Mouse (Mus musculus) embryonic facial prominence, embryonic 15.5 days (tissue): Measurements from ENCODE around the gene Slc3a1. TPM values are rescaled to one million over a fixed set of nuclear protein-coding genes. Genes with fewer than 3 reads are reported as not detected.

ENCODE experiments used
- ATAC-seq: fragments of 200-750 bp; cut with Nextera tagmentation; 2 replicates; pipeline ENCODE4 v1.8.0; 2017; ENCODE audit warnings: low read depth, moderate TSS enrichment; ENCODE audit not compliant: insufficient number of reproducible peaks, low FRiP score, low TSS enrichment
- H3K27ac ChIP-seq: fragments of 300-500 bp; sonication (generic); replicated peaks from 2 replicates; pipeline ENCODE4 v1.5.1; 2015; ENCODE audit warnings: mild to moderate bottlenecking, inconsistent platforms
- H3K27me3 ChIP-seq: fragments of 300-500 bp; sonication (generic); 2 replicates; pipeline ENCODE4 v1.6.1; 2015; ENCODE audit warnings: inconsistent platforms
- H3K36me3 ChIP-seq: fragments of 300-500 bp; sonication (generic); 2 replicates; pipeline ENCODE4 v1.6.1; 2015; ENCODE audit warnings: mild to moderate bottlenecking, inconsistent platforms
- H3K4me1 ChIP-seq: fragments of 300-500 bp; sonication (generic); 2 replicates; pipeline ENCODE4 v1.6.1; 2015; ENCODE audit warnings: inconsistent platforms
- H3K4me2 ChIP-seq: fragments of 300-500 bp; sonication (generic); replicated peaks from 2 replicates; pipeline ENCODE4 v1.6.1; 2015; ENCODE audit warnings: mild to moderate bottlenecking, inconsistent platforms
- H3K4me3 ChIP-seq: fragments of 300-500 bp; sonication (generic); replicated peaks from 2 replicates; pipeline ENCODE4 v1.5.1; 2015; ENCODE audit warnings: mild to moderate bottlenecking, inconsistent platforms
- H3K9ac ChIP-seq: fragments of 300-500 bp; sonication (generic); 2 replicates; pipeline ENCODE4 v1.6.1; 2015; ENCODE audit warnings: inconsistent platforms
- H3K9me3 ChIP-seq: fragments of 300-500 bp; sonication (generic); replicated peaks from 2 replicates; pipeline ENCODE4 v1.6.1; 2016; ENCODE audit warnings: inconsistent platforms
- WGBS: fragments of 180-500 bp; shearing (Covaris S2); methylation state at CpG from one replicate; pipeline ENCODE4 v1.1.7; 2015; 5-methylcytosine and 5-hydroxymethylcytosine counted together
- polyA plus RNA-seq: library from polyadenylated mRNA; unstranded; fragments of >200 nt; fragmentation: Nextera tagmentation; extraction: Ambion mirVana; gene quantifications from 2 replicates; pipeline ENCODE4 v1.2.1, GENCODE M21; 2015

Slc3a1 gene
- polyA plus RNA-seq, 1 experiment from 2014 or later = 0.21 TPM

DNA sequence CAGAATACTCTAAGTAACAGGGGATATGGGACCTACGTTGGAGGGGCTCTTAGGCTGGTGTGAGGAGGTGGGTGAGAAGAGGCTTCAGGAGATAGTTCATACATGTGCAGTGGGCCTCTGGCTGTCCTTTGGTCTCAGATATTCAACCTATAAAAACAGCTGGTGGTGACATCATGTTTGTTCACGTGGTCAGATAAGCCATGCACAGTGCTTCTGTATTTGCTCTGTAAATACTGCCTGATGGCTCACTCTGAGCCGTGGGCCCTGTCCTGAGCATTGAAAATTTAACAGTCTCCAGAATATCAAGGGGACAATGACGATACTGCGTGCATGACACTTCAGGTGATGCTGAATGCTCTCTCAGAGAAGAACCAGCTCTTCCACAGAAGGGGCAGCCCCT, 9.7 kb downstream of the Slc3a1 start:
- Histone ChIP-seq H3K9ac (no peak overlapping the region), H3K4me2 (no peak overlapping the region), H3K27me3 (no peaks in the 10 kb centered on the region), H3K4me3 (no peak overlapping the region), H3K36me3 (no peaks in the 10 kb centered on the region), H3K4me1 (no peaks in the 10 kb centered on the region), H3K9me3 (no peaks in the 10 kb centered on the region), H3K27ac (no peak overlapping the region)
- no peak for ATAC-seq
- WGBS = 81% methylated on average over 5 of the region's 5 CpGs

DNA sequence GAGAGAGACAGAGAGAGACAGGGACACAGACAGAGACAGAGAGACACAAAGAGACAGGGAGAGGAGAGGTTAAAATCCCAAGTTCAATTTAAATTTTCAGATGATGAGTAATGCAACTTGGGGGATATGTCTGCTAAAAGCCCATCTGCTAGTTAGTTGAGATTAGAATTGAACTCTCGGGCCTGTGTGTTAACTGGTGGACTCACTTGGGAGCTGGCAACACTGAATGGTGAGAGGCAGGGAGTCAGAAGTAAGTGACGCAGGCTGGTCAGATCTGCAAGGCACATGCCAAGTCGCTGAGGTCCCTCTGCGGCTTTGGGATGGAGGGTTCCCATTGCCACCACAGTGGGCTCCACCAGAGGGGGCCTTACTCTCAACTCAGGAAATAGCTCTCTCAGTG, 10.1 kb downstream of the Slc3a1 start:
- Histone ChIP-seq H3K27ac (no peak overlapping the region), H3K4me2 (no peak overlapping the region), H3K27me3 (no peaks in the 10 kb centered on the region), H3K4me1 (no peaks in the 10 kb centered on the region), H3K9me3 (no peaks in the 10 kb centered on the region), H3K36me3 (no peaks in the 10 kb centered on the region), H3K9ac (no peak overlapping the region), H3K4me3 (no peak overlapping the region)
- 79% methylated on average over 4 of the region's 4 CpGs for WGBS
- ATAC-seq = no peak

DNA sequence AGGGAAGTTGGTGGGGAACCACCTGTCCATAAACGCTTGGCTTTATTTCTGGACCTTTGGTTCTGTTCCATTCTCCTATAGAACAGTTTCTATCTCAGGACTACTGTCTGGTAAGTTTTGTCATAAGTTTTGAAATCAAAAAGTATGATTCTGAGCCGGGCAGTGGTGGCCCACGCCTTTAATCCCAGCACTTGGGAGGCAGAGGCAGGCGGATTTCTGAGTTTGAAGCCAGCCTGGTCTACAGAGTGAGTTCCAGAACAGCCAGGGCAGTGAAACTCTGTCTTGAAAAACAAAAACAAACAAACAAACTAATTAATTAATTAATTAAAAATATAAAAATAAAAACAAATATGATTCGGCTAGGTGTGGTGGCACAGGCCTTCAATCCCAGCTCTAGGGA, 10.6 kb downstream of the Slc3a1 start:
- WGBS = 89% methylated on average over 5 of the region's 5 CpGs
- H3K9ac ChIP-seq = no peak overlapping the region
- no peak overlapping the region for H3K4me2 ChIP-seq
- H3K9me3 ChIP-seq = no peaks in the 10 kb centered on the region
- no peak for ATAC-seq
- no peaks in the 10 kb centered on the region for H3K4me1 ChIP-seq
- no peak overlapping the region for H3K4me3 ChIP-seq
- no peak overlapping the region for H3K27ac ChIP-seq
- H3K27me3 ChIP-seq = no peaks in the 10 kb centered on the region
- no peaks in the 10 kb centered on the region for H3K36me3 ChIP-seq

DNA sequence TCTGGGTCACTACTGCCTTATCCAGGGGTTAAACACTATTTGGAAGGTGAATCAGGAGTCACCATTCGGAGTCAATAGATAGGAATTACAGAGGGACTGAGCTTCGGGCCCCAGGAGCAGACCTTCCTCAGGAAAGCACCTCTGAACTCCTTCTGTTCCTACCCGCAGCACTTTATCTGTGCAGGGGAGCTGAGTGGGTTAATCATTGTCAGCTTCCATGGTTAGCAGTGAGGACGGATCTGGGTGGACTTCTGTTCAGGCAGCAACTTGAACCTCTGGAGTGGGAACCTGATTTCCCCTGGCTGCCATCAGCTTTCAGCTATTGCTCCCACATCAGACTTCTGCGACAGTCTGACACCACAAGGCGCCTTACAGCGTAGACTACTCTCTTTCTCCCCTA, 12.7 kb downstream of the Slc3a1 start:
- H3K36me3 ChIP-seq = no peaks in the 10 kb centered on the region
- 76% methylated on average over 7 of the region's 7 CpGs for WGBS
- no peak overlapping the region for H3K4me3 ChIP-seq
- no peak overlapping the region for H3K27ac ChIP-seq
- H3K4me1 ChIP-seq = no peaks in the 10 kb centered on the region
- H3K9ac ChIP-seq = no peak overlapping the region
- ATAC-seq = no peak
- no peak overlapping the region for H3K4me2 ChIP-seq
- no peaks in the 10 kb centered on the region for H3K9me3 ChIP-seq
- H3K27me3 ChIP-seq = no peaks in the 10 kb centered on the region

DNA sequence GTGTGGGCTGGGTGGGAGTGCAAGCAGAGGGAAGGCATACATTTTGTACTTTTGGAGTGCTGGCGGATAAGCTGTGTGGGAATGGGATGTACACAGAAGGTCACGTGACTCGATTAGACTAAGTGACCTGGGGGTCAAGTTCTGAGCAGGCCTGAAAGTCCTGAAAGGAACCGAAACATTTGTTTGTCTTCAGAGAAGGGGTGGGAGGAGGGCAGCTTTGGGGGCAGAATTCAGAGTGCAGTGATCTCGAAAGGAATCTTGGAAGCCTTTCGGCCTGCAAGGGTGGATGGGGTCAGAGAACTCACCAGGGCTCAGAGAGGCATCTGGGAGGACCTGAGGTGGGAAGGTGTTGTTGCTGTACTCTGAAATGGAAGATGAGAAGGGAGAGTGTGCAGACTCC, 14.2 kb downstream of the Slc3a1 start:
- Histone ChIP-seq H3K4me1 (no peaks in the 10 kb centered on the region), H3K27me3 (no peaks in the 10 kb centered on the region), H3K9me3 (no peaks in the 10 kb centered on the region), H3K27ac (no peak overlapping the region), H3K4me2 (no peak overlapping the region), H3K4me3 (no peak overlapping the region), H3K36me3 (no peaks in the 10 kb centered on the region), H3K9ac (no peak overlapping the region)
- ATAC-seq = no peak
- 74% methylated on average over 6 of the region's 6 CpGs for WGBS

DNA sequence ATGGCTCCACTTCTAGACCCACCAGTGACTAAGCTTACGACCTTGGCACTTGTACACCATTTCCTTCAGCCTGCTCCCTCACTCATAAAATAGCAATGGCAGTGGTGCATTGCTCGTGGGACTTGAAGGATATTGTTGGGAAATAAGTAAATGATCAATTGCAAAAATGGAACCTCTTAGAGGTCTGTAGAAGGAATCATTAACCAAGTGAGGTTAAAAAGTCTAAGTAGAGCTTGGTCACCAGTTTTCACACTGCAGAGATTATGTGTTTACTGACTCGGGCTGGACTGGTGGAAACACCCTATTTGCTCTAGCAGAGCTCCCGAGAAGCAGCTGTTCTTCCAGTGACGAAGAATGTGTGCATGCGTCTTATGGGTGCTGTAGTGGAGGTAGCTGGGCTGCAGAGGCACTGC, 15.2 kb downstream of the Slc3a1 start:
- Histone ChIP-seq H3K4me1 (no peaks in the 10 kb centered on the region), H3K36me3 (no peaks in the 10 kb centered on the region), H3K9ac (no peak overlapping the region), H3K27ac (no peak overlapping the region), H3K4me2 (no peak overlapping the region), H3K4me3 (no peak overlapping the region), H3K27me3 (no peaks in the 10 kb centered on the region), H3K9me3 (no peaks in the 10 kb centered on the region)
- 79% methylated on average over 6 of the region's 6 CpGs for WGBS
- no peak for ATAC-seq

DNA sequence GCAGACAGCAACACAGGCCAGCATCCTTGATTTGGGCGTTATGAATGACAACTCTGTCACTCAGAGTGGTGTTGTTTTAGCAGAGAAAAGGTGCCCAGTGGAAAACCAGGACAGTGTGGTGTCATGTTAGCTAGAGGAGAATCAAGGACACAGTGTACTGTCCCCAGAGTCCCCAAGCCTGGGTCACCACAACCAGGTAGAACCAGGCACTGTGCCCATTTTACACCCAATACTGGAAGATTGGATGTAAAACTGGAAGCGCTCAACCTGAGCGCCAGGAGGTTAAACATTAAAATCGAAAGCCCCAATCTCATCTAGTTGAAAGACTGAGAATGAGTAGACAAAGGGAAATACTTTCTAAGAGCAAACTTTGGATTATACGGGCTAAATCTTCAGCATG, 16.3 kb downstream of the Slc3a1 start:
- Histone ChIP-seq H3K4me3 (no peak overlapping the region), H3K4me1 (no peaks in the 10 kb centered on the region), H3K36me3 (no peaks in the 10 kb centered on the region), H3K4me2 (no peak overlapping the region), H3K27ac (no peak overlapping the region), H3K9me3 (no peaks in the 10 kb centered on the region), H3K27me3 (no peaks in the 10 kb centered on the region), H3K9ac (no peak overlapping the region)
- ATAC-seq = no peak
- WGBS = 93% methylated on average over 5 of the region's 5 CpGs

DNA sequence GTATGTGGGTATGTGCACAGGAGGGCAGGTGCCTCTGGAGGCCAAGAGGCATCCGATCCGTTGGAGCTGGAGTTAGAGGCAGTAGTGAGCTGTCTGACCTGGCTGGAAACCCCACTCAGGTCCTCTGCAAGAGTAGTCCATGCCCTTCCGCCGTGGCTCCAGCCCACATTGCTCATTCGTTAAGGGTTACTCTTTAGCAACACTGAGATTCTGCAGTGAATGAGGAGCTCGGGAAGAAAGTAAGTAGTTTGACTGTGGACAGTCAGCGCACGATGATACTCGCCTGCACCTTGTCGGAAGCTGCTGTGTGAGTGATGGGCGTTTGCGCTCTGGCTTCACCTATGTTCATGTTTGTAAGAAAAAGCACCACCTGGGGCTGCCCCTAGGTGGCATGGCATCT, 17.0 kb downstream of the Slc3a1 start:
- 82% methylated on average over 12 of the region's 12 CpGs for WGBS
- H3K4me1 ChIP-seq = no peaks in the 10 kb centered on the region
- no peak overlapping the region for H3K27ac ChIP-seq

DNA sequence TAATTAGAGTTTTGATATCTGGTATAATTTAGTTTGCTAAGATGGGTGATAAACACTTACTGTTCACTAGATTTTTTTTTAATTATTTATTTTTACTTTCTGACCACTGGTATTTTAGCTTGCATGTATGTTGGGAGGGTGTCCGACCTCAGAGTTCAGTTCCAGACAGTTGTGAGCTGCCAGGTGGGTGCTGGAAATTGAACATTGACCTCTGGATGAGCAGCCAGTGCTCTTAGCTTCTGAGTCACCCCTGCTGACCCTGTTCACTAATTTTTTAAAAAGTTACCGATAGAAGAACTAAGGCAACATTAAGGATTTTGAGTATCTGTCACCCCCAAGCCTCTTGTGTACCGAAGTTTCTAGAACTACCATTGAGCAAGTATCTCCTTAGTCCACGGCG, 20.2 kb downstream of the Slc3a1 start:
- ATAC-seq = no peak
- WGBS = 85% methylated on average over 5 of the region's 5 CpGs
- Histone ChIP-seq H3K4me1 (no peaks in the 10 kb centered on the region), H3K9me3 (no peaks in the 10 kb centered on the region), H3K4me3 (no peak overlapping the region), H3K4me2 (no peak overlapping the region), H3K36me3 (no peaks in the 10 kb centered on the region), H3K27ac (no peak overlapping the region), H3K9ac (no peak overlapping the region), H3K27me3 (no peaks in the 10 kb centered on the region)

More for the DNA sequence above, 17.0 kb downstream of the Slc3a1 start:
- ATAC-seq = no peak
- H3K36me3 ChIP-seq = no peaks in the 10 kb centered on the region
- H3K27me3 ChIP-seq = no peaks in the 10 kb centered on the region
- H3K4me3 ChIP-seq = no peak overlapping the region
- no peak overlapping the region for H3K9ac ChIP-seq
- H3K4me2 ChIP-seq = no peak overlapping the region
- no peaks in the 10 kb centered on the region for H3K9me3 ChIP-seq

DNA sequence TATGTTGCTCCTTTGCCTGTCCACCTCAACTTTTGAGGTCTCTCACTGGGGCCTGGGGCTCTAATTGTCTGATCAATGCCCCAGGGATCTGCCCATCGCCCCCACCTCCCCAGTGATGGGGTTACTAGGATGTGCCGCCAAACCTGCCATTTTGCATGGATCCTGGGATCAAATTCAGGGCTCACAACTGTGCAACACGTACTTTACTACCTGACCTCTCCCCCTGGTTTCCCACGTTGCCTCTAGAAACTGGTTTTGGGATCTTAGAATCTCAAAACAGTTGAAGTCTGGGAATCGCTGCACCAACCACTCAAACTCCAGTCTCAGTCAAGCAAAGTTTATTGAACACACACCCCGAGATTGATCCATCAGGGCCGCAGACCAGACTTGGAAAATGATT, 30.1 kb downstream of the Slc3a1 start:
- 83% methylated on average over 7 of the region's 7 CpGs for WGBS
- no peaks in the 10 kb centered on the region for H3K9me3 ChIP-seq
- no peak for ATAC-seq
- no peaks in the 10 kb centered on the region for H3K27me3 ChIP-seq
- no peak overlapping the region for H3K4me3 ChIP-seq
- H3K36me3 ChIP-seq = peaks cover 9% of the 10 kb centered on the region
- no peak overlapping the region for H3K4me2 ChIP-seq
- H3K9ac ChIP-seq = no peak overlapping the region
- no peak overlapping the region for H3K27ac ChIP-seq
- H3K4me1 ChIP-seq = no peaks in the 10 kb centered on the region

DNA sequence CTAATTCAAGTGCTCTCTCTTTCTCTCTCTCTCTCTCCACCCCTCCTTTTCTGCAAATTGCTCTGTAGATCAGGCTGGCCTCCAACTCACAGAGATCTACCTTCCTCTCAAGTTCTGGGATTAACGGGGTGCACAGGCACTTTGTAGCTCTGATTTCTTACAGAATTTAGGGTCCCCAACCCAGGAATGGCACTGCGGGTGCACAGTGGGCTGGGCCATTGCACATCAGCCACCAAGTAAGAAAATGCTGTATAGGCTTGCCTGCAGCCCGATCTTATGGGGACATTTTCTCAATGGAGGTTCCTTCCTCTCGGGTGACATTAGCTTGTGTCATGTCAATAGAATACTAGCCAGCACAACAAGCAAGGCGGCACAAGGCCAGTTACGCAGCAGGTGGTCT, 31.0 kb downstream of the Slc3a1 start:
- H3K9ac ChIP-seq = no peak overlapping the region
- H3K36me3 ChIP-seq = peaks cover 16% of the 10 kb centered on the region
- H3K27ac ChIP-seq = no peak overlapping the region
- H3K27me3 ChIP-seq = no peaks in the 10 kb centered on the region
- H3K4me1 ChIP-seq = no peaks in the 10 kb centered on the region
- no peak overlapping the region for H3K4me2 ChIP-seq
- WGBS = 89% methylated on average over 6 of the region's 6 CpGs
- H3K9me3 ChIP-seq = no peaks in the 10 kb centered on the region
- no peak overlapping the region for H3K4me3 ChIP-seq
- no peak for ATAC-seq

DNA sequence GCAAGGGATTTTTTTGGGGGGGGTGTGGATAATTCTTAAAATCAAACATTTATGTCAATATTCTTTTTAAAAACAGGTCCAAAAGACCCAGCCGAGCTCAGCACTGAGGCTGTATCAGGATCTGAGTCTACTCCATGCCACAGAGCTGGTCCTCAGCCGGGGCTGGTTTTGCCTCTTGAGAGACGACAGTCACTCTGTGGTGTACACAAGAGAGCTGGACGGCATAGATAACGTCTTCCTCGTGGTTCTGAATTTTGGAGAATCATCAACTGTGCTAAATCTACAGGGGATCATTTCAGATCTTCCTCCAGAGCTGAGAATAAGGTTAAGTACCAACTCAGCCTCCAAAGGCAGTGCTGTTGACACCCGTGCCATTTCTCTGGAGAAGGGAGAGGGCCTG, 35.4 kb downstream of the Slc3a1 start:
- H3K36me3 ChIP-seq = peaks cover 52% of the 10 kb centered on the region
- H3K4me3 ChIP-seq = no peak overlapping the region
- 84% methylated on average over 7 of the region's 7 CpGs for WGBS
- no peaks in the 10 kb centered on the region for H3K4me1 ChIP-seq
- no peak overlapping the region for H3K27ac ChIP-seq
- H3K27me3 ChIP-seq = no peaks in the 10 kb centered on the region
- ATAC-seq = no peak
- no peaks in the 10 kb centered on the region for H3K9me3 ChIP-seq
- no peak overlapping the region for H3K4me2 ChIP-seq
- H3K9ac ChIP-seq = no peak overlapping the region
